Mouse (Mus musculus): Measurements from ENCODE around the gene Fndc8. TPM values are rescaled to one million over a fixed set of nuclear protein-coding genes. Genes with fewer than 3 reads are reported as not detected.
A peak's percentile ranks its signal among the peaks of the same experiment; 100 is the strongest.

The Fndc8 gene
- polyA plus RNA-seq (2016; fragmentation: Nextera tagmentation; extraction: Ambion mirVana), result 0.27 and 0.64 TPM in 2 replicates

DNA sequence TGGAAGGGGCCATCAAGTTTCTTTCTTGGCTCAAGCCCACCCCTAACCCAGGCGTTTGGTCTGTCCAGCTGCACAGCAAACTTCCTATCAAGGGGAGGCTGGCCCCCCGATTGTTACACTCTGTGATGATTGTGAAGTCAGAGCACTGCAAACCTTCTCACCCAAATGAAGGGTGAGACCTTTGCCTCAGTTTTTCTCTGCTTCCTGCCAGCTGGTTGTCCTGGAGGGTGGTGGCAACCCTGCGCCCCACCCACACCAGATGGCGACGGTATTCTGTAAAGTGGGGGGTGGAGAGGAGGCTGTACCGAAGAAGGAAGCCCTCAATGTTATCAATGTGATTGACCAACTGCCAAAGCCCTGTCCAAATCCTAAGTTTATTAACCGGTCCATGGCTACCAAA, at the start of gene Fndc8:
Fndc8 (plus strand) TSS at position 189 of the 400 bp plus-strand sequence.
- ATAC-seq (ENCODE audit: low FRiP score, low read depth), result no peak
- peaks cover 12% of the 10 kb centered on the region for H3K27me3 ChIP-seq
- peaks cover 12% of the 10 kb centered on the region for H3K4me1 ChIP-seq
- no peak within 1 kb of the TSS for H3K4me3 ChIP-seq
- WGBS, result 65% methylated on average over 7 of the region's 7 CpGs
- H3K9ac ChIP-seq (replicated peaks), result no peak within 1 kb of the TSS
- no peaks in the 10 kb centered on the region for H3K9me3 ChIP-seq
- no peak within 1 kb of the TSS for H3K4me2 ChIP-seq (replicated peaks)
- 0 out of 2 replicates have a peak, but pooled peaks cover under 1% of the 10 kb centered on the region for H3K36me3 ChIP-seq
- no peak within 1 kb of the TSS for H3K27ac ChIP-seq (replicated peaks)

DNA sequence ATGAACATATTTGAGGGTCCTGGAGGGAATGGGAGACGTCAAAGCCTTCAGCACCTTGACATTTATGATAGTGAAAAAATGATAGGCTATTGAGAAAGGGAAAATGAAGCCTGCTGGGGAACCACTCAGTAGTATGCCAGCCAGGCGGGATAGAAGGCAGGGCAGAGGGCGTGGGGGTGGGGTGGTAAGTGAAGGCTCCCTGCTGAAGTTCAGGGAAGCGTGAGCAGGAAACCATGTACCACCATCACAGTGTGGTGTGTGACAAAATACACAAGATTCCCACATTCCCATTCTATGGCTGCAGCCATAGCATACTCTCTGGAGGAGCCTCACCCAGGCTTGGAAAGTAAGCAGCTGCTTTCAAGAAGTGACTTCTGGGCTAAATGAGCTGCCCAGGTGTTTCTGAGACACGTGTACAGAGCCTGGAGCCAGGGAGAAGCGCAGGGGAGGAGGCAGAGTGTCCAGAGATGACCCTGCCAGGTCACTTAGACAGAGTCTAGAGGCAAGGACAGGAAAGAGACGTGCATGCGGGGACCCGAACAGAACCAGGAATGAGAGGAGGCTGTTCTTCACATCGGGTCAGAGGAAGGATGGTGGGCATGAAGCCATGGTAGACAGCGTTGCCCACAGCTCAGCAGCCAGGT, 47.0 kb upstream of the Fndc8 start:
- Histone ChIP-seq H3K27ac (replicated peaks) (no peak overlapping the region), H3K9ac (replicated peaks) (no peak overlapping the region), H3K36me3 (no peaks in the 10 kb centered on the region), H3K4me3 (no peak overlapping the region), H3K27me3 (no peaks in the 10 kb centered on the region), H3K4me1 (peaks cover 26% of the 10 kb centered on the region), H3K9me3 (no peaks in the 10 kb centered on the region), H3K4me2 (replicated peaks) (peak overlapping the region; percentile 34; the same call in 1 of the 2 replicates)
- no peak for ATAC-seq (ENCODE audit: low FRiP score, low read depth)
- 70% methylated on average over 11 of the region's 11 CpGs for WGBS

DNA sequence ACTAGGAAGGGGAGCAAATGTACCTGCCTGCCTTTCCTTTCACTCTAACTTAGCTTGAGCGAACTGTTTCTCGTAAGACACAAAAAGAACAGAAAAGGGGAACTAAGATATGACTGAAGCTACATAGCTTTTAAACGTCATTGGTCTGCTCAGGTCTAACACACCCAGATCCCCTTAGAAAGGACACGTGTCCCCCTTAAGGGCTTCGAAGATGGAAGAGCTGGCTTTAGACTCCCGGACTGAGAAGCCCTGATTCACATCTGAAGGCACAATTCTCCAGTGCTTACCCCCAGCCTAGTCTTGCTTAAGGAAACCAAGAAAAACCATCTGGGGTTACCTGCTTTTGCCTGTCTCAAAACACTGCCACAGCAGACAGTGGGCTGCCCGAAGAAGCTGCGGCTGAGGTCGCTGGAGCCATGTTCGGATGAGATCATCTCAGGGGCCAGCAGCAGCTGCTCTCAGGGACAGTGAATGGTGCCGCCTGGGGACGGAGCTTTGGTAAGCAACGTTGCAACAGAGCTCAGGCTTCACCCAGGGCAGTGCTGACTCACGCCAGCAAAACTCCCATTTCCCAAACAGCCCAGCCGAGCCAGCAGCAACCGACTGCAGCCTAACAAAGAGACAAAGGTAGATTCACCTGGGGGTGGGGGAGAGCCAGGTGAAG, 46.4 kb upstream of the Fndc8 start:
- Histone ChIP-seq H3K27ac (replicated peaks) (peak overlapping the region; percentile 12; the same call in 1 of the 2 replicates), H3K4me3 (no peak overlapping the region), H3K36me3 (no peaks in the 10 kb centered on the region), H3K27me3 (no peaks in the 10 kb centered on the region), H3K9me3 (no peaks in the 10 kb centered on the region), H3K4me1 (peaks cover 32% of the 10 kb centered on the region), H3K4me2 (replicated peaks) (peak overlapping the region; percentile 34), H3K9ac (replicated peaks) (0 out of 2 replicates have a peak overlapping the region, but pooled peaks have one; percentile 28)
- WGBS, result 28% methylated on average over 16 of the region's 16 CpGs
- no peak; the same call in 1 of the 2 replicates for ATAC-seq (ENCODE audit: low FRiP score, low read depth)

DNA sequence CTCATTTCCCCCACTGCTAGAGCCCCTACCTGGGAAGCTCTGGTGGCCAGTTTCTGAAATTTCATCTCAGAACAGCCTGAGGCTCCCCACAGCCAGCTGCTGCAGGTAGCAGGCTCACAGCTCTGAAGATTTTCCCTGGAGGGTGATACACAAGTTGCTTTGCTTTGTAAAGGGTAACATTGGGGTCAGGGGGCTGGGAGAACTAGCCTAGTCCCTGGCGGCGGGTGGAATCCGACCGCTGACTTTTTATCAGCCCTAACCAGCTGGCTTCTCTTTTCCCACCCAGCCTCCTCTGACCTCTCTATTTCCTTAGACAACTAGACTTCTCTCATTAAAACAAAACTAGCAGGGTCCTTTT, 45.9 kb upstream of the Fndc8 start:
- Histone ChIP-seq H3K4me1 (peaks cover 33% of the 10 kb centered on the region), H3K4me3 (no peak overlapping the region), H3K4me2 (replicated peaks) (peak overlapping the region; percentile 34), H3K9me3 (no peaks in the 10 kb centered on the region), H3K9ac (replicated peaks) (0 out of 2 replicates have a peak overlapping the region, but pooled peaks have one; percentile 28), H3K27ac (replicated peaks) (peak overlapping the region; percentile 12; the same call in 1 of the 2 replicates), H3K27me3 (no peaks in the 10 kb centered on the region), H3K36me3 (no peaks in the 10 kb centered on the region)
- WGBS, result 28% methylated on average over 4 of the region's 4 CpGs
- ATAC-seq (ENCODE audit: low FRiP score, low read depth), result no peak

DNA sequence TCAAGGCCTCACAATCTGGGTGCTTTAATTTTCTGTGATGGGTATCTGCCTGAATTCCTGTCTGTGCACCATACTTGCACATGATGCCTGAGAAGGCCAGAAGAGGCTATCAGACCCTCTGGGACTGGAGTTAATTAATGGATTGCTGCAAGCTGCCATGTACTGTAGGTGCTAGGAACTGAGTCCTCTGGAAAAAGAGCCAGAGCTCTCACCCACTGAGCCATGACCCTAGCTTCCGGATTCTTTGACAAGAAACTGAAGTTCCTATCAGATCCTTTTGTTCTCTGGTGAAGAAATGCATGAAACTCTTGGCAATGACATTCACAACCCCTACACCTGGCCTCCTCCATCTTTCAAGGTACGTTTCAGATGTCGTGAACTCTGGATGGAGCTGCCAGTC, 45.0 kb upstream of the Fndc8 start:
- Histone ChIP-seq H3K4me2 (replicated peaks) (no peak overlapping the region), H3K4me1 (peaks cover 35% of the 10 kb centered on the region), H3K9ac (replicated peaks) (no peak overlapping the region), H3K36me3 (no peaks in the 10 kb centered on the region), H3K9me3 (no peaks in the 10 kb centered on the region), H3K27me3 (no peaks in the 10 kb centered on the region), H3K27ac (replicated peaks) (no peak overlapping the region), H3K4me3 (no peak overlapping the region)
- no peak for ATAC-seq (ENCODE audit: low FRiP score, low read depth)
- 78% methylated on average over 3 of the region's 3 CpGs for WGBS

DNA sequence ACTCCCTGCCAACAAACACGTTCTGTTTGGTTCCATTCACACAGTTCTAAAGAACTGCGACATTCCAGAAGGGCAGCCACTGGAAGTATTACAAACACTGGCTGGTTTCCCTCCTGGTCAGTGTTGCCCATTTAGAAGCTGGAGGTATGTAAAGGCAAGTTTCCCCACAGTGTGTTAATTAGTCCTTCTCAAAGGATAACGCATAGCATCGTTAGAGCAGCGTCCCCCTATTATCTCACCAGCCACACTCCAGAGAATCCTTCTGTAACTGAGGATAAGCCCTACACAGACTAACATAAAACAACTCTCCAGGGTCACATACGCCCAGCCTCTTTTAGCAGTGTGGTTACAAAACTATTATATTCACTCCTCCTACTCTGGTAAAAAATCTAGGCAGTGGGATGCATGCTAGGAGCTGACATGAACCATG, 44.3 kb upstream of the Fndc8 start:
- Histone ChIP-seq H3K27ac (replicated peaks) (no peak overlapping the region), H3K27me3 (no peaks in the 10 kb centered on the region), H3K9ac (replicated peaks) (no peak overlapping the region), H3K4me2 (replicated peaks) (no peak overlapping the region), H3K4me3 (no peak overlapping the region), H3K9me3 (no peaks in the 10 kb centered on the region), H3K4me1 (peaks cover 38% of the 10 kb centered on the region), H3K36me3 (no peaks in the 10 kb centered on the region)
- ATAC-seq (ENCODE audit: low FRiP score, low read depth), result no peak
- WGBS, result 18% methylated on average over 6 of the region's 6 CpGs

DNA sequence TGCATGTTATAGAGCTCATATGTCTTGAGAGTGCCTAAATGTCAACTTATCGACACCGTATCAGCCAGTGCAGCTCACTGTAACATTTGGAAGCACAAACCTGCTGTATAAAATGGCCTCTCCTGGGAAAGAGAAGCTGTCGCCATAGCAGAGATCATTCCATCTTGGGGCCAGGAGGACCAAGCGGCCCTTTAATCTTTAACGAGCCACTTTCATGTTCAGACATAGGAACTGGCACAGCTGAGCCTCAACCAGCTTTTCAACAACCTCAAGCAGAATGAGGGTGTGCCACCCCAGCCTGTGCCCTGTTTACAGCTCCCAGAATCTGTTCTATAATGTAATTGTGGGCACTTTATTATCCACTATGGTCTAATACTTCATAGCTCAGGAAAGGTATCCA, 41.7 kb upstream of the Fndc8 start:
- no peak for ATAC-seq (ENCODE audit: low FRiP score, low read depth)
- Histone ChIP-seq H3K27ac (replicated peaks) (peak overlapping the region; percentile 27; the same call in 1 of the 2 replicates), H3K4me1 (peaks cover 38% of the 10 kb centered on the region), H3K4me3 (no peak overlapping the region), H3K9me3 (no peaks in the 10 kb centered on the region), H3K9ac (replicated peaks) (no peak overlapping the region), H3K36me3 (no peaks in the 10 kb centered on the region), H3K27me3 (no peaks in the 10 kb centered on the region), H3K4me2 (replicated peaks) (no peak overlapping the region)
- WGBS, result 68% methylated on average over 5 of the region's 5 CpGs

DNA sequence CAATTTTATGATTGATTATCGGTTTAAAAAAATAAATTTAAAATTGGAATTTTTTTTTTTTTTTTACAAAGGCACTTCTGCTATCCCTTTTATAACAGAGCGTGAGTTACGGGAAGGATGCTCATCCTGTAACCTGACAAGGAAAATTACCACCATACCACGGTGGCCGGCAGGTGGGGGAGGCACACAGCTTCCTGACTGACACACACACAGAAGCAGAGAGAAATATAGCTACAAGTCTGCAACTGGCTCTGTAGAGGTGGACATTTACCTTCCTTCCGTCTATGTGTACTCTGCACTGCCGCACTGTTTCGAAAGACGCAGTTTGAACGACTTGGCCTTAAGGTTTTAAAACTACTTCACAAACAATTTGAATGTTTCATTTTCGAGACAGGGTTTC, 39.8 kb upstream of the Fndc8 start:
- Histone ChIP-seq H3K36me3 (no peaks in the 10 kb centered on the region), H3K27ac (replicated peaks) (no peak overlapping the region), H3K27me3 (no peaks in the 10 kb centered on the region), H3K4me3 (no peak overlapping the region), H3K4me2 (replicated peaks) (no peak overlapping the region), H3K4me1 (peaks cover 38% of the 10 kb centered on the region; the same call in 1 of the 2 replicates), H3K9me3 (no peaks in the 10 kb centered on the region), H3K9ac (replicated peaks) (no peak overlapping the region)
- WGBS, result 93% methylated on average over 11 of the region's 11 CpGs
- ATAC-seq (ENCODE audit: low FRiP score, low read depth), result no peak

DNA sequence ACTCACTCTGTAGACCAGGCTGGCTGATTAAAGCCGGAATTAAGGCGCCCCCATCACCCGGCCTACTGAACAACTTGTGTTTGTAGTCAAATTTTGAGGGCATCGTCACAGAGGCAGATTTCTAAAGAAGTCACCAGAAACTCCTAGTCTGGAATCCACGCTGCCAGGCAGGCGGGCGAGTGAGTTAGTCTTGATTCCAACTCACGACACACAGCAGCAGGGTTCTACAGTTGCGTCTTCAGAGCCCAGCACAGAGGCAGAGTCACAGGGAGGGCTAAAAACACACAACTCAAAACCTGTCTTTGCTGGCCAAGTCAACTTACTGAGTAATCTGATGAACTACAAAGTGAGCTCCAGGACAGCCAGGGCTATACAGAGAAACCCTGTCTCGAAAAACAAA, 39.4 kb upstream of the Fndc8 start:
- Histone ChIP-seq H3K27me3 (no peaks in the 10 kb centered on the region), H3K36me3 (no peaks in the 10 kb centered on the region), H3K4me1 (peaks cover 34% of the 10 kb centered on the region; the same call in 1 of the 2 replicates), H3K27ac (replicated peaks) (no peak overlapping the region), H3K9me3 (no peaks in the 10 kb centered on the region), H3K9ac (replicated peaks) (no peak overlapping the region), H3K4me3 (no peak overlapping the region), H3K4me2 (replicated peaks) (no peak overlapping the region)
- ATAC-seq (ENCODE audit: low FRiP score, low read depth), result no peak
- 84% methylated on average over 10 of the region's 10 CpGs for WGBS

DNA sequence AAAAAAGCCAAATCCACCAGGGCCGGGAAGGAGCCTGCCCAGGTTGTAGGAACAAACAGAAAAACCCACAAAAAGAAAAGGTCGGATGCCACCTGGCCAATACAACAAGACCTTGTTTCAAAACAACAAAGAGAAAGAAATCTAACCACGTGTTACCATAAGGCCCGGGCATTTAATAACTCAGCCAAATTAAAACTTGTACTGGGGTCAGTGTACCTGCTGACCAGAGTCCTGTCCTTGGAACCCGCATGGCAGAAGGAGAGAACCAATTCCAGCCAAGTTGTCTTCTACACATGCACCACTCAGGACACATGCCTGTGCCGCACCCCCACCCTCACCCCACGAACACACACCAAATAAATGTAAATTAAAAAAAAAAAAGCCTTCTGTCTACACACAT, 39.0 kb upstream of the Fndc8 start:
- Histone ChIP-seq H3K4me1 (peaks cover 30% of the 10 kb centered on the region; the same call in 1 of the 2 replicates), H3K9ac (replicated peaks) (no peak overlapping the region), H3K36me3 (no peaks in the 10 kb centered on the region), H3K4me2 (replicated peaks) (no peak overlapping the region), H3K9me3 (no peaks in the 10 kb centered on the region), H3K27ac (replicated peaks) (no peak overlapping the region), H3K4me3 (no peak overlapping the region), H3K27me3 (no peaks in the 10 kb centered on the region)
- ATAC-seq (ENCODE audit: low FRiP score, low read depth), result no peak
- WGBS, result 89% methylated on average over 7 of the region's 7 CpGs

DNA sequence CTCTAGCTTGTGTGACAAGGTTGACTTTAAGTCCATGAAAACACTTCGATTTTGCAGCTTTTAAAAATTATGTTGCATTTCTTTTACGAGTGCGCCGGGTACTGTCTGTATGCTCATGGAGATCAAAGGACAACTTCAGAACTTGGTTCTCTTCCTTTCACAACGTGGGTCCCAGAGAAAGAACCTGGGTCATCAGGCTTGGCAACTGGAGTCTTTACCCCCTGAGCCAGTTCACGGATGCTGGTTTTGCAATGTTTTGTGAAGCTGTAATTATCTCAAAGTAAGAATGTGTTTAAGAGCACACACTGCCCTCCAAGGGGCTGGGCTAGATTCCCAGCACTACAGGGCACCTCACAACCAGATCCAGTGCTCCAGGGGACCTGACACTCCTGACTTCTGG, 37.8 kb upstream of the Fndc8 start:
- H3K36me3 ChIP-seq, result no peaks in the 10 kb centered on the region
- WGBS, result 92% methylated on average over 6 of the region's 6 CpGs
- H3K4me2 ChIP-seq (replicated peaks), result no peak overlapping the region
- no peak for ATAC-seq (ENCODE audit: low FRiP score, low read depth)
- H3K27me3 ChIP-seq, result no peaks in the 10 kb centered on the region
- H3K9ac ChIP-seq (replicated peaks), result no peak overlapping the region
- peaks cover 30% of the 10 kb centered on the region; the same call in 1 of the 2 replicates for H3K4me1 ChIP-seq
- no peak overlapping the region for H3K27ac ChIP-seq (replicated peaks)
- H3K4me3 ChIP-seq, result no peak overlapping the region
- H3K9me3 ChIP-seq, result no peaks in the 10 kb centered on the region

DNA sequence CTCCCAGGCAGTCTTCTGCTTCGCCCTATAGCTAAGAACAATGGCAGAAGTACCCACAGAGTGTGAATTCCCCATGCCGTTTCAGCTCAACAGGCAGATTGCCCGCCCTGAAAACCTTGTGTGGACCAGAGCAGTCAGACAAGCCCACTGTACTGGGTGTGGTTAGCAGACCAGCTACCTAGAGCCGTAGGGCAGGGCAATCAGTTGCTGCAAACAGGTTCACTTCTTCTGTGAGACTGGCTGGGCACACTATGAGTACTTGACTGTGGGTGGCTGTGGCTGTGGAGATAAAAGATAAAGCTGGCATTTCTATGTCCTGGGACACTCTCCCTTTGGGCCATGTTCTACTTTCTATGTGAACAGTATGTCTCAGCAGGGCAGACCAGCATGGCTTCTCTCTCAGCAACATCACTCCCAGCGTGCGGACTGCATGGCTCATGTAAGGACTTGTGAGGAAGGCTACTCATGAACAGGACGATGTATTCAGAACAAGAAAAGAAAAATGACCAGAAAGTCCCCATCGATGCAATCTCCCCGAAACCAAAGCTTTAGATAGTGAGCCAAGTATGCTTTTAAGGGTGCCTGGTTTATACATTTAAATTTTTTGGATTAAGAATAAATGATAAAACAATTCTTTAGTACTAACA, 36.5 kb upstream of the Fndc8 start:
- 83% methylated on average over 9 of the region's 9 CpGs for WGBS
- no peaks in the 10 kb centered on the region for H3K27me3 ChIP-seq
- H3K27ac ChIP-seq (replicated peaks), result no peak overlapping the region
- H3K36me3 ChIP-seq, result no peaks in the 10 kb centered on the region
- no peaks in the 10 kb centered on the region for H3K9me3 ChIP-seq
- H3K4me1 ChIP-seq, result peaks cover 21% of the 10 kb centered on the region; the same call in 1 of the 2 replicates
- no peak overlapping the region for H3K4me3 ChIP-seq
- no peak overlapping the region for H3K9ac ChIP-seq (replicated peaks)
- no peak for ATAC-seq (ENCODE audit: low FRiP score, low read depth)
- no peak overlapping the region for H3K4me2 ChIP-seq (replicated peaks)

Data from midbrain, embryonic 12.5 days (tissue).